Mouse (Mus musculus): Measurements from ENCODE around the gene Chrm1. TPM values are rescaled to one million over a fixed set of nuclear protein-coding genes. Genes with fewer than 3 reads are reported as not detected.

Chrm1 gene
- total RNA-seq, 1 experiment: 0.04 TPM

GRCm38 (mm10) chr19:8713997-8714652 lies 50.5 kb downstream of the Chrm1 start:
- in situ Hi-C loops (cut with MboI; ENCODE audit: low sequenced_read_pairs in 2 of 2, unreplicated experiment in 2 of 2): no loop called here
- Histone ChIP-seq H3K27ac (ENCODE audit: insufficient read depth, low read depth, low read length, poor library complexity, severe bottlenecking) (peak overlapping the region; percentile 95), H3K4me1 (ENCODE audit: control insufficient read depth in 2 of 2, insufficient read depth in 2 of 2, low read length in 2 of 2, poor library complexity in 1 of 2) (peaks cover 7 to 8% of the 10 kb centered on the region in 2 experiments; a peak in 2 of 4 replicates), H3K4me3 (ENCODE audit: insufficient read depth in 1 of 2, low read depth in 1 of 2, low read length in 2 of 2, poor library complexity in 1 of 2, severe bottlenecking in 1 of 2) (peak overlapping the region; percentile 92 to 98), H3K9ac (ENCODE audit: insufficient read depth, low read depth, low read length, poor library complexity, severe bottlenecking) (peak overlapping the region; percentile 95), H3K9me3 (ENCODE audit: control insufficient read depth, insufficient read depth, low read depth, low read length) (no peaks in the 10 kb centered on the region), H3K36me3 (ENCODE audit: control insufficient read depth, insufficient read depth, low read length, poor library complexity, severe bottlenecking) (peaks cover 32% of the 10 kb centered on the region)
- no peak for DNase-seq (ENCODE audit: low read depth, low spot score)
- TF ChIP-seq ZNF384 (IDR thresholded peaks at IDR 0.05; ENCODE audit: low read depth, low read length) (no peak), HCFC1 (IDR thresholded peaks at IDR 0.05; ENCODE audit: borderline replicate concordance, insufficient read depth, low read length) (no peak), CHD2 (IDR thresholded peaks at IDR 0.05; ENCODE audit: low read depth, low read length) (no peak), ZC3H11A (IDR thresholded peaks at IDR 0.05; ENCODE audit: borderline replicate concordance, low read depth, low read length) (no peak), MAFK (IDR thresholded peaks at IDR 0.05; ENCODE audit: insufficient read depth, low read depth, low read length) (no peak)

- peaks cover 24% of the 10 kb centered on the region for H3K36me3 ChIP-seq (ENCODE audit: control insufficient read depth, insufficient read depth, low read length, poor library complexity, severe bottlenecking)
- peak overlapping the region; percentile 25; the same call in 1 of the 2 replicates for H3K27ac ChIP-seq (ENCODE audit: insufficient read depth, low read depth, low read length, poor library complexity, severe bottlenecking)
- H3K9me3 ChIP-seq (ENCODE audit: control insufficient read depth, insufficient read depth, low read depth, low read length): no peaks in the 10 kb centered on the region
- peaks cover 7 to 8% of the 10 kb centered on the region in 2 experiments; a peak in 2 of 4 replicates for H3K4me1 ChIP-seq (ENCODE audit: control insufficient read depth in 2 of 2, insufficient read depth in 2 of 2, low read length in 2 of 2, poor library complexity in 1 of 2)
- peak overlapping the region in 1 of 2 experiments; percentile 46; a peak in 2 of 4 replicates for H3K4me3 ChIP-seq (ENCODE audit: insufficient read depth in 1 of 2, low read depth in 1 of 2, low read length in 2 of 2, poor library complexity in 1 of 2, severe bottlenecking in 1 of 2)
- no peak for DNase-seq (ENCODE audit: low read depth, low spot score)
- TF ChIP-seq CHD2 (IDR thresholded peaks at IDR 0.05; ENCODE audit: low read depth, low read length) (no peak), ZC3H11A (IDR thresholded peaks at IDR 0.05; ENCODE audit: borderline replicate concordance, low read depth, low read length) (no peak), HCFC1 (IDR thresholded peaks at IDR 0.05; ENCODE audit: borderline replicate concordance, insufficient read depth, low read length) (no peak), ZNF384 (IDR thresholded peaks at IDR 0.05; ENCODE audit: low read depth, low read length) (no peak), MAFK (IDR thresholded peaks at IDR 0.05; ENCODE audit: insufficient read depth, low read depth, low read length) (no peak)
- peak overlapping the region; percentile 61; the same call in 1 of the 2 replicates for H3K9ac ChIP-seq (ENCODE audit: insufficient read depth, low read depth, low read length, poor library complexity, severe bottlenecking)
- in situ Hi-C loops (cut with MboI; ENCODE audit: low sequenced_read_pairs in 2 of 2, unreplicated experiment in 2 of 2): no loop called here
Measured at GRCm38 (mm10) chr19:8714653-8715481, 51.3 kb downstream of the Chrm1 start.

- peaks cover 12% of the 10 kb centered on the region for H3K36me3 ChIP-seq (ENCODE audit: control insufficient read depth, insufficient read depth, low read length, poor library complexity, severe bottlenecking)
- H3K4me3 ChIP-seq (ENCODE audit: insufficient read depth in 1 of 2, low read depth in 1 of 2, low read length in 2 of 2, poor library complexity in 1 of 2, severe bottlenecking in 1 of 2): peak overlapping the region in 1 of 2 experiments; percentile 49; a peak in 2 of 4 replicates
- in situ Hi-C loops (cut with MboI; ENCODE audit: low sequenced_read_pairs in 2 of 2, unreplicated experiment in 2 of 2): no loop called here
- DNase-seq (ENCODE audit: low read depth, low spot score): no peak
- H3K27ac ChIP-seq (ENCODE audit: insufficient read depth, low read depth, low read length, poor library complexity, severe bottlenecking): peak overlapping the region; percentile 81
- H3K9me3 ChIP-seq (ENCODE audit: control insufficient read depth, insufficient read depth, low read depth, low read length): no peaks in the 10 kb centered on the region
- H3K4me1 ChIP-seq (ENCODE audit: control insufficient read depth in 2 of 2, insufficient read depth in 2 of 2, low read length in 2 of 2, poor library complexity in 1 of 2): peaks cover 2 to 11% of the 10 kb centered on the region in 2 experiments; a peak in 2 of 4 replicates
- peak overlapping the region; percentile 65; the same call in 1 of the 2 replicates for H3K9ac ChIP-seq (ENCODE audit: insufficient read depth, low read depth, low read length, poor library complexity, severe bottlenecking)
- no peak for TF ChIP-seq MAFK (IDR thresholded peaks at IDR 0.05; ENCODE audit: insufficient read depth, low read depth, low read length)
- no peak for TF ChIP-seq ZNF384 (IDR thresholded peaks at IDR 0.05; ENCODE audit: low read depth, low read length)
- no peak for TF ChIP-seq ZC3H11A (IDR thresholded peaks at IDR 0.05; ENCODE audit: borderline replicate concordance, low read depth, low read length)
- no peak for TF ChIP-seq HCFC1 (IDR thresholded peaks at IDR 0.05; ENCODE audit: borderline replicate concordance, insufficient read depth, low read length)
- TF ChIP-seq CHD2 (IDR thresholded peaks at IDR 0.05; ENCODE audit: low read depth, low read length): no peak
Measured at GRCm38 (mm10) chr19:8715868-8716766, 52.5 kb downstream of the Chrm1 start.
